Mouse (Mus musculus) megakaryocyte, embryonic 14.5 days (primary cell): Measurements from ENCODE around the gene Samd7.

Experiments used
- FLI1 ChIP-seq: IDR thresholded peaks from 2 replicates; pipeline ENCODE4 v1.6.1; 2012; ENCODE audit warnings: low read length, inconsistent platforms, mixed read lengths
- GATA1 ChIP-seq: IDR thresholded peaks from 3 replicates; pipeline ENCODE4 v1.6.1; 2012; ENCODE audit warnings: mixed read lengths, low read length, inconsistent platforms, borderline replicate concordance

- TF ChIP-seq GATA1 (no peak), FLI1 (no peak)
Observed at GRCm38 (mm10) chr3:30788531-30788930, 42.4 kb downstream of the Samd7 start.
